Comparison of ENCODE assay signal across 16 mouse cellular contexts in the genomic region with DNA sequence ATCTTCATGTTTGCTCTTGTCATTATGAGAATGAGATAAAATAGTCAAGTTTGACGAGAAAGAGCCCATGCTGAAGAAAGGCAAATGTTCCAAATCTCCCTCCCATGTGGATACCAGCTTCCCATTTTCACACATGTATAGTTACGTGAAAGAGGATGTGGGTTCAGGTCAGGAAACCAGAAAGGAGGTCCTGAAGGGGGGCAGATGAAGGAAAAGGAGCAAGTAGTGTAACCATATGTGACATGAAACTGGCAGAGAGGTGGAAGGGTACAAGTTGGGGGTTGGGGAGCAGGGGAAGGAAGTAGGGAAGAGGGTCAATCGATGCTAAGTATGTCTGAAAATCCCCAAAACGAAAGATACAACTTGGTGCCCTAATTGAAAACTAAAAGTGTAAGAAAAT.
"Had no signal": no experiment of that assay in that cellular context is flagged by ENCODE, and none has a peak within 500 bp of the region (broad histone marks: within the 10 kb centered on the region; RNA-seq: fewer than 3 reads in every experiment).

No protein-coding gene starts in this region.

- H3K4me1 ChIP-seq: kidney, embryonic 15.5 days; limb, embryonic 13.5 days; liver, embryonic 15.5 days; midbrain, embryonic 12.5 days; neural tube, embryonic 13.5 days had no signal

- H3K36me3 ChIP-seq: kidney, embryonic 15.5 days; limb, embryonic 13.5 days; liver, embryonic 15.5 days; midbrain, embryonic 12.5 days; neural tube, embryonic 13.5 days had no signal

- H3K27ac ChIP-seq: kidney, embryonic 15.5 days; limb, embryonic 13.5 days; liver, embryonic 15.5 days; midbrain, embryonic 12.5 days; neural tube, embryonic 13.5 days had no signal

- ATAC-seq: intestine, embryonic 16.5 days; lung, postnatal 0 days; midbrain, embryonic 16.5 days had no signal

- H3K4me3 ChIP-seq: kidney, embryonic 15.5 days; limb, embryonic 13.5 days; liver, embryonic 15.5 days; midbrain, embryonic 12.5 days; neural tube, embryonic 13.5 days had no signal

- DNase-seq: kidney, adult 2 months; kidney, postnatal 14 days; left cerebral cortex, postnatal 4 days; lung, adult 2 months; lung, postnatal 36 days; retina, postnatal 1 day; right cerebral cortex, postnatal 4 days; spleen, adult 18-20 months had no signal

- H3K27me3 ChIP-seq: kidney, embryonic 15.5 days; limb, embryonic 13.5 days; liver, embryonic 15.5 days; midbrain, embryonic 12.5 days; neural tube, embryonic 13.5 days had no signal
